Mouse (Mus musculus) stomach, postnatal 0 days (tissue): ENCODE measurements at regions not wholly inside any gene's neighbourhood (a gene's known extent, or its start where the extent isn't known, plus 50 kb on each side); places are given as distances from the start of the nearest gene placed in this dataset.

Source experiments
- ATAC-seq: fragments of 200-750 bp; cut with Nextera tagmentation; 2 replicates; pipeline ENCODE4 v1.8.0; 2017; ENCODE audit not compliant: low FRiP score, low TSS enrichment
- DNase-seq: peaks from one replicate; pipeline ENCODE4 v3.0.0-alpha.2; 2016; ENCODE audit warnings: low spot score
- H3K27ac ChIP-seq: fragments of 300-500 bp; sonication (generic); replicated peaks from 2 replicates; pipeline ENCODE4 v1.5.1; 2014; ENCODE audit warnings: mild to moderate bottlenecking, control low read depth
- H3K27me3 ChIP-seq: fragments of 300-500 bp; sonication (generic); 2 replicates; pipeline ENCODE4 v1.6.1; 2014; ENCODE audit warnings: low read length; ENCODE audit not compliant: control insufficient read depth, insufficient read depth
- H3K36me3 ChIP-seq: fragments of 300-500 bp; sonication (generic); 2 replicates; pipeline ENCODE4 v1.6.1; 2014; ENCODE audit warnings: low read length, mixed read lengths; ENCODE audit not compliant: control insufficient read depth, insufficient read depth
- H3K4me1 ChIP-seq: fragments of 300-500 bp; sonication (generic); replicated peaks from 2 replicates; pipeline ENCODE4 v1.6.1; 2014; ENCODE audit warnings: antibody characterized with exemption; ENCODE audit not compliant: control insufficient read depth, insufficient read depth
- H3K4me2 ChIP-seq: fragments of 300-500 bp; sonication (generic); replicated peaks from 2 replicates; pipeline ENCODE4 v1.6.1; 2014; ENCODE audit warnings: low read depth, mild to moderate bottlenecking, control low read depth, moderate library complexity
- H3K4me3 ChIP-seq: fragments of 300-500 bp; sonication (generic); 2 replicates; pipeline ENCODE4 v1.5.1; 2014; ENCODE audit warnings: low read depth, low read length, control low read depth
- H3K9ac ChIP-seq: fragments of 300-500 bp; sonication (generic); 2 replicates; pipeline ENCODE4 v1.6.1; 2014; ENCODE audit warnings: mild to moderate bottlenecking, low read length, control low read depth, mixed read lengths
- H3K9me3 ChIP-seq: fragments of 300-500 bp; sonication (generic); 2 replicates; pipeline ENCODE4 v1.6.1; 2016; ENCODE audit warnings: low read length; ENCODE audit not compliant: control insufficient read depth
- CTCF ChIP-seq: IDR thresholded peaks from 2 replicates; pipeline ENCODE4 v1.5.1; 2016; ENCODE audit warnings: antibody characterized with exemption, low read depth, mild to moderate bottlenecking, moderate library complexity
- EP300 ChIP-seq: optimal IDR thresholded peaks from 2 replicates; pipeline ENCODE3; 2016; ENCODE audit warnings: antibody characterized with exemption
- WGBS: fragments of 180-500 bp; shearing (Covaris S2); extraction: QIAGEN DNeasy Blood & Tissue Kit; methylation state at CpG from one replicate; pipeline ENCODE4 v1.1.7; 2014; 5-methylcytosine and 5-hydroxymethylcytosine counted together

DNA sequence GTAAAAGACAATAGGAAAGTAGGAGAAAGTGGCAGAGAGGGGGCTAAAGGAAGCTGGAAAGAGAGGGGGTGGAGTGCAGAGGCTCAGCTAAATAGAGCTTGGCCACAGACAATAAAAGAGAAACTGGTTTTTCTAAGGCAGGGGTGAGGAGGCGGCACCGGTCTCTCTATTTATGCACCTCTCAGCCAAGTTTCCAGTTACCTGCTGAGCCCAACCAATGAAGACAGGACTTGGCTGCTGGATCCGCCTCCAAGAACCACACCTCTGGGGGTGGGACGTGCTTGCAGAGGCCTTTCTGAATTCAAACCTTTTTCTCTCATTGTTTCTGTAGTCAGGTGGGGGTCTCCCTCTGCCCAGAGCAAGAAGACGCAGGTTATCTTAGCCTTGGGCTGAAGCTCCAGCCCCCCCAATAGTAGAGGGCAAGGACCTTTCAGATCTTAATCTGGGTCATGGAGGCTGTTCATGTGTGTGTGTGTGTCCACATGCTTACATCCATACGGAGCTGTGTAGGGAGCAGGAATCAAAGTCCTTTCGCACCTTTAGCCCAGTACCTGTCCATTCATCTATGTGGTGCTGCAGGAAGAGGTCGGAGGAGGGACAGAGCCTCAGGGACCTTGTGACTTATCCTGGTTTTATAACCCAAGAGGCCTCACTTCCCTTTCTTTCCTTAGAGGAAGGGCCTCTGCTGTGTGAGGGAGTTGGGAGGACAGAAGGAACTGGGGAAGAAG, 140.1 kb upstream of the Camk1g start:
- Histone ChIP-seq H3K4me1 (peaks cover 9% of the 10 kb centered on the region; the same call in 1 of the 2 replicates), H3K9ac (peak overlapping the region; percentile 32), H3K4me3 (peak overlapping the region; percentile 39), H3K27ac (peak overlapping the region; percentile 91), H3K9me3 (no peaks in the 10 kb centered on the region), H3K4me2 (peak overlapping the region; percentile 48), H3K27me3 (no peaks in the 10 kb centered on the region), H3K36me3 (no peaks in the 10 kb centered on the region)
- ATAC-seq = peak; percentile 92
- peak; percentile 90 for DNase-seq
- WGBS = 50% methylated on average over 8 of the region's 8 CpGs
- TF ChIP-seq EP300 (no peak), CTCF (no peak)

DNA sequence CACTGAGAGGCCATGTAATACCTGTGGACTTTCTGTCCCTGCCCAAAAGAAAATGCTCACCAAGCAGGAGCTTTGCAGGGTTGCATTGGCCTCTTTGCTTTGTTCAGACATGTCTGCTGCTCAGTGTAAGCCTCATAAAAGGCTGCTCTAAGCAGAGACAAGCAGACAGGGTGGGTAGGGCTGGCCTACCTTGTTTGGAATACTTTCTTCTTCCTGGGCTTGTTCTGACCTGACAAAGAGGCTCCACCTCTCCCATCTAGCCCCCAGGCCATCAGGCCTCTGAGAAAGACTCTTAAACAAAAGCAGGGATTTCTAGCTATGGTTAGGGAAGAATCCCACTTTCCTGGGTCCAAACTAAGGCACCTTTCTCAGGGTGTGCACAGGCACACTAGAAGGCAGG, 138.2 kb upstream of the Camk1g start:
- Histone ChIP-seq H3K27ac (peak overlapping the region; percentile 91), H3K9me3 (no peaks in the 10 kb centered on the region), H3K4me1 (peaks cover 6% of the 10 kb centered on the region; the same call in 1 of the 2 replicates), H3K4me2 (peak overlapping the region; percentile 48), H3K27me3 (no peaks in the 10 kb centered on the region), H3K9ac (peak overlapping the region; percentile 45), H3K36me3 (no peaks in the 10 kb centered on the region), H3K4me3 (peak overlapping the region; percentile 39)
- TF ChIP-seq CTCF = no peak
- ATAC-seq (no peak; the same call in 1 of the 2 replicates), DNase-seq (no peak)

DNA sequence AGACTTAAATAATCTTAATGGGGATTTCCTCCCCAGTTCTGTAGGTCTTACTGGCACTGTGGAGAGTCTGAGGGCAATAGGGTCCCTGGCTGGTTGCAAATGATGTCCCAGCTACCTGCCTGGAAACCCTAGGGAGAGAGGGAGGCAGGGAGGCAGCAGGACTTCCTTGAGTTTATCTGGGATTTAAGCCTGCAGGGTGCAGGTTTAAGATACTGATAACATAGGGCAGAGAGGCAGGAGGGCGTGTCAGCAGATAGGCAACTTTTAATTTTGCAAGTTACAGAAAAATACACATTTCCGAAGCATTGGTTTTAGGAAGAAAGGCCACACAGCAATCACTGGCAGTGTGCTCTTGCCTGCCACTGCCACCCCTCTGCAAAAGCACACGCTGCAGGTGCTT, 136.9 kb upstream of the Camk1g start:
- no peaks in the 10 kb centered on the region for H3K36me3 ChIP-seq
- TF ChIP-seq CTCF (peak; percentile 20; the same call in 1 of the 2 replicates), EP300 (no peak)
- H3K27ac ChIP-seq = peak overlapping the region; percentile 91
- no peaks in the 10 kb centered on the region for H3K27me3 ChIP-seq
- ATAC-seq = no peak
- no peaks in the 10 kb centered on the region for H3K9me3 ChIP-seq
- peak overlapping the region; percentile 8; the same call in 1 of the 2 replicates for H3K4me3 ChIP-seq
- 0 out of 2 replicates have a peak overlapping the region, but pooled peaks have one; percentile 14 for H3K9ac ChIP-seq
- no peak for DNase-seq
- WGBS = 54% methylated on average over 3 of the region's 3 CpGs
- peaks cover 2% of the 10 kb centered on the region; the same call in 1 of the 2 replicates for H3K4me1 ChIP-seq
- peak overlapping the region; percentile 43 for H3K4me2 ChIP-seq

DNA sequence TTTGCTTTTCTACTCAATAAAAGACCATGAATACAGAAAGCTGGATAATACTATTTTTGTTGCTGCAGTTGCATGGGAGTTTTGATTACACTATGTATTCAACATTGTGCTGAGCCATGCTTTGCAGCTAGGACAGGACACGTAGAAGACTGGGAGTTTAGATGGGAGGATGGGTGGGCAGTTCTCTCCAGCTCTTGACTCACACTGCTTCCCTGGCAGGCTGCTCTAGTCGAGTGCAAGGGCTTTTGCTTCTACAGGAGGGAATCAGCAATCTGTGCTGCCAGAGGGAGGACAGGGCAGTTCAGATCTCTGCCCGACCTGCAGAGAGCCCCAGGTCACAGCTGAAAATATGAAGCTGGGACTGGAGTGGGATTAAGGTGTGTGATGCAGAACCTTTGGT, 135.3 kb upstream of the Camk1g start:
- no peaks in the 10 kb centered on the region for H3K4me1 ChIP-seq
- H3K27me3 ChIP-seq = no peaks in the 10 kb centered on the region
- H3K36me3 ChIP-seq = no peaks in the 10 kb centered on the region
- no peak overlapping the region for H3K4me3 ChIP-seq
- DNase-seq = no peak
- no peak overlapping the region for H3K4me2 ChIP-seq
- TF ChIP-seq CTCF = no peak
- no peak for TF ChIP-seq EP300
- WGBS = 38% methylated on average over 3 of the region's 3 CpGs
- H3K27ac ChIP-seq = peak overlapping the region; percentile 8
- no peak for ATAC-seq
- H3K9ac ChIP-seq = no peak overlapping the region
- H3K9me3 ChIP-seq = no peaks in the 10 kb centered on the region

DNA sequence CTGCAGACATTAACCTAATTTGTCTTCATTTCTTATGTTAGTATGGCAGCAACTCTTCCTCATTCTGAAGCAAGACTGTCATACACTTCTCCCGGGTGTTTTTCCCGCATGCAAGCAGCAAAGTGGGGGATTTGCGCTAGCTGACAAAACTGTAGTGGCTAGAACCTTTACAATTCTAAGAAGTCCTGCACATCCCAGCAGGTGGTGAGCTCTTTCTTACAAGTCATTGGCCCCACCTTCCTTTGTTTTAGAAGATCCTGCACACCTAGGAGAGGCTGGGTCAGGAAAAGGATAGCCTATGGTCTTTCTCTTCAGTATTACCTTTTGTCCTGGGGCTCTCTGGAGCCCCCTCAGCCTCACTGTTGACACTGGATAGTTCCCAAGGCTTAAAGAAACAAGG, 134.5 kb upstream of the Camk1g start:
- 43% methylated on average over 3 of the region's 3 CpGs for WGBS
- H3K27ac ChIP-seq = no peak overlapping the region
- H3K36me3 ChIP-seq = no peaks in the 10 kb centered on the region
- H3K27me3 ChIP-seq = no peaks in the 10 kb centered on the region
- H3K9me3 ChIP-seq = no peaks in the 10 kb centered on the region
- H3K9ac ChIP-seq = no peak overlapping the region
- DNase-seq (no peak), ATAC-seq (no peak)
- no peaks in the 10 kb centered on the region for H3K4me1 ChIP-seq
- no peak for TF ChIP-seq EP300
- TF ChIP-seq CTCF = no peak
- no peak overlapping the region for H3K4me3 ChIP-seq
- H3K4me2 ChIP-seq = no peak overlapping the region

DNA sequence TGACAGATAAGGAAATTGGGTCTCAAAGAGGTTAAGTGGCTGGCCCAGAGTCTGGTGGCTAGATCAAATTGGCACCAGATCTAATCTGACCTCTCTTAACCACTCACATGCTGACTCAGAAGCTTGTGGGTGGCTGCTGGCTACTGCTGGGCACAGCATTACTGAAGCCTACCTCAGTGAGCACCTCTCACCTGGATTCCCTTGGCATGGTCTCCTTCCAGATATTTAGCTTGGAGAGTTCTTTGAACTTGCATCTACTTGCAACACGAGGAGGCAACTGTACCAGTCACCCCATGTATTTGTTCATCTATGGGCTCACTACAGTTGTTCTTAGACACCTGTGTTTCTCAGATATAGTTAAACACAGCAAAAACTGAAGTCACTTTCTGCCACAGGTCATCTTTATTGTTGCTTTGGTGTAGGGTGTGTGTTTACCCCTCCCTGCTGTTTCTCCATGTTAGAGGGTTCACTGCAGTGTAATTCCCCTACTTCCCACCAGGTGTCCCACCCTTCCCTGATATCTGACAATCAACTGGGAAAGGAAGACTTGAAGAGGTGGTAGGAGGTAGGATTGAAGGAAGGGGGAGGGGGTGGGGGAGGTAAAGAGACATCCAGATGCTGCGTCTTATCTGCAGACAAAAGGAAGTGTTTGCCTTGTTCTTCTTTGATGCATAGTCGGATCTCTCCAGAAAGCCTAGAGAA, 133.7 kb upstream of the Camk1g start:
- Histone ChIP-seq H3K27me3 (no peaks in the 10 kb centered on the region), H3K4me1 (no peaks in the 10 kb centered on the region), H3K4me2 (no peak overlapping the region), H3K9me3 (no peaks in the 10 kb centered on the region), H3K27ac (no peak overlapping the region), H3K4me3 (no peak overlapping the region), H3K9ac (no peak overlapping the region), H3K36me3 (no peaks in the 10 kb centered on the region)
- peak; percentile 62 for ATAC-seq
- WGBS = 28% methylated on average over 3 of the region's 3 CpGs
- TF ChIP-seq CTCF (peak; percentile 91), EP300 (no peak)
- peak; percentile 65 for DNase-seq
